Mouse (Mus musculus) limb, embryonic 14.5 days (tissue): ENCODE measurements around the gene Tek. TPM values are rescaled to one million over a fixed set of nuclear protein-coding genes. Genes with fewer than 3 reads are reported as not detected.

ENCODE experiments used
- ATAC-seq: fragments of 200-750 bp; cut with Nextera tagmentation; 2 replicates; pipeline ENCODE4 v1.8.0; 2017; ENCODE audit warnings: low read depth, moderate number of reproducible peaks, moderate TSS enrichment; ENCODE audit not compliant: low FRiP score
- DNase-seq: peaks from one replicate; pipeline ENCODE4 v3.0.0-alpha.2; 2015; ENCODE audit warnings: low spot score
- H3K27ac ChIP-seq: fragments of 300-500 bp; sonication (generic); replicated peaks from 2 replicates; pipeline ENCODE4 v1.5.1; 2014; ENCODE audit warnings: low read depth, mild to moderate bottlenecking, low read length, moderate library complexity, mixed read lengths
- H3K27me3 ChIP-seq: fragments of 300-500 bp; sonication (generic); 2 replicates; pipeline ENCODE4 v1.6.1; 2014; ENCODE audit warnings: low read length, mixed read lengths; ENCODE audit not compliant: control insufficient read depth, insufficient read depth
- H3K36me3 ChIP-seq: fragments of 300-500 bp; sonication (generic); 2 replicates; pipeline ENCODE4 v1.6.1; 2014; ENCODE audit warnings: mild to moderate bottlenecking, low read length, moderate library complexity, mixed read lengths; ENCODE audit not compliant: control insufficient read depth, insufficient read depth
- H3K4me1 ChIP-seq: fragments of 300-500 bp; sonication (generic); 2 replicates; pipeline ENCODE4 v1.6.1; 2014; ENCODE audit warnings: antibody characterized with exemption, low read length, mixed read lengths; ENCODE audit not compliant: control insufficient read depth, insufficient read depth
- H3K4me2 ChIP-seq: fragments of 300-500 bp; sonication (generic); replicated peaks from 2 replicates; pipeline ENCODE4 v1.6.1; 2014; ENCODE audit warnings: low read depth, mild to moderate bottlenecking, low read length, moderate library complexity; ENCODE audit not compliant: severe bottlenecking
- H3K4me3 ChIP-seq: fragments of 300-500 bp; sonication (generic); replicated peaks from 2 replicates; pipeline ENCODE4 v1.5.1; 2014; ENCODE audit warnings: low read length
- H3K9ac ChIP-seq: fragments of 300-500 bp; sonication (generic); 2 replicates; pipeline ENCODE4 v1.6.1; 2014; ENCODE audit warnings: mild to moderate bottlenecking, low read depth, low read length, moderate library complexity; ENCODE audit not compliant: severe bottlenecking
- H3K9me3 ChIP-seq: fragments of 300-500 bp; sonication (generic); 2 replicates; pipeline ENCODE4 v1.6.1; 2016; ENCODE audit warnings: low read length; ENCODE audit not compliant: control insufficient read depth
- POLR2A ChIP-seq: fragments of 200-500 bp; IDR thresholded peaks from 2 replicates; pipeline ENCODE4 v1.8.0; 2012; ENCODE audit warnings: inconsistent platforms, mild to moderate bottlenecking, moderate library complexity, borderline replicate concordance; ENCODE audit not compliant: insufficient read depth, insufficient read length; ENCODE audit errors: extremely low read depth
- WGBS: fragments of 180-500 bp; shearing (Covaris S2); extraction: QIAGEN DNeasy Blood & Tissue Kit; methylation state at CpG from one replicate; pipeline ENCODE4 v1.1.7; 2014; 5-methylcytosine and 5-hydroxymethylcytosine counted together
- polyA plus RNA-seq, 2 experiments: library from polyadenylated mRNA; depleted of rRNA in 1 of 2; stranded (reverse) in 1 of 2; unstranded in 1 of 2; fragments of >200 nt; fragmentation: Nextera tagmentation in 1 of 2; extraction: Ambion mirVana in 1 of 2; gene quantifications; 2 replicates each; pipeline versions ENCODE4 v1.2.1 to v1.2.3; 2012 to 2014

Gene Tek
- polyA plus RNA-seq, 2 experiments: 10.2 to 15.7 TPM

DNA sequence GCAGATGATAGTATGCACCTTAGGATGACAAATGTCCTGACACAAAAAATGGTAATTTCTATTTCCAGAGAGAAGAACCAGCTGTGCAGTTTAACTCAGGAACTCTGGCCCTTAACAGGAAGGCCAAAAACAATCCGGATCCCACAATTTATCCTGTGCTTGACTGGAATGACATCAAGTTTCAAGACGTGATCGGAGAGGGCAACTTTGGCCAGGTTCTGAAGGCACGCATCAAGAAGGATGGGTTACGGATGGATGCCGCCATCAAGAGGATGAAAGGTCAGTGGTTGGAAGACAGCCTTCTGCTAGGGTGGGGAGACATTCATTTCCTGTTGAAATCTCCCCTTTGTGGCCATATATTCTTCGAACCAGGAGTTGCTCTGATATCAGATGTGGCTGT is 114.2 kb downstream of the Tek start:
- Histone ChIP-seq H3K4me3 (no peak overlapping the region), H3K9ac (no peak overlapping the region), H3K4me2 (no peak overlapping the region), H3K27me3 (no peaks in the 10 kb centered on the region), H3K36me3 (no peaks in the 10 kb centered on the region), H3K9me3 (no peaks in the 10 kb centered on the region), H3K27ac (no peak overlapping the region), H3K4me1 (no peaks in the 10 kb centered on the region)
- DNase-seq (no peak), ATAC-seq (no peak)
- TF ChIP-seq POLR2A: no peak
- WGBS: 90% methylated on average over 7 of the region's 7 CpGs

DNA sequence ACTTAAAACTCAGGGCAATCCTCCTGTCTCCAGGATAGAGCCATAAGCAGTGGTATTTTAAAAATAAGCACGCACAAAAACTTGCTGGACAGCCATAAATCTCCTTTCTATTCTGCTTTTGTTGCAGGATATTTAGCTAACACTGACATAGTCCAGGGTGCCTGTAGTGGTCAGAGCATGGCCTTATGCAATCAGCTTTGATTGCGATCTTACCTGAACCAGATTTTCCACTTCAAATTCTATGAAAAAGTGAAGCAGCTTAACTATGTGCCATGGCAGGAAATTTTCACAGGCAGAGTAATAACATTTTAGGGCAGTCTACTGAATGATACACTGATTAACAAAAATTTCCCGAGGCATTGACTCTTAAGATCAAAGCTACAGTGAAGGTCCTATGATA is 115.2 kb downstream of the Tek start:
- Histone ChIP-seq H3K27me3 (no peaks in the 10 kb centered on the region), H3K9ac (no peak overlapping the region), H3K36me3 (no peaks in the 10 kb centered on the region), H3K4me1 (no peaks in the 10 kb centered on the region), H3K9me3 (no peaks in the 10 kb centered on the region), H3K27ac (no peak overlapping the region), H3K4me2 (no peak overlapping the region), H3K4me3 (no peak overlapping the region)
- 78% methylated on average over 3 of the region's 3 CpGs for WGBS
- no peak for TF ChIP-seq POLR2A
- DNase-seq (no peak), ATAC-seq (no peak)

DNA sequence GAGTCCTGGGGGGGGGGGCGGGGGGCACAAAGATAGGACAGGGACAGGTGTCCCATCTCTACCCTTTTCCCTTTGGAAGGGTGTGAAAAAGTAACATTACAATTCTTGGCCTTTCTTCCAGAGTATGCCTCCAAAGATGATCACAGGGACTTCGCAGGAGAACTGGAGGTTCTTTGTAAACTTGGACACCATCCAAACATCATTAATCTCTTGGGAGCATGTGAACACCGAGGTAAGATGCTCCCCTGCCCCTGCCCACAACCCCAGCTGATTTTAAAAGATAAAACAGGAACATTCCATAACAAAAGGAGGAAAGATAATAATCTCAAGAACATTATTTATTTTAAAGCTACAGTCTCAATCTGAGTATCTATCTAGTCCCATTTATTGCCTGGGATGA is 116.1 kb downstream of the Tek start:
- Histone ChIP-seq H3K27me3 (no peaks in the 10 kb centered on the region), H3K36me3 (no peaks in the 10 kb centered on the region), H3K9ac (no peak overlapping the region), H3K27ac (no peak overlapping the region), H3K4me3 (no peak overlapping the region), H3K4me2 (no peak overlapping the region), H3K9me3 (no peaks in the 10 kb centered on the region), H3K4me1 (no peaks in the 10 kb centered on the region)
- WGBS: 61% methylated on average over 3 of the region's 3 CpGs
- ATAC-seq (no peak), DNase-seq (no peak)
- TF ChIP-seq POLR2A: no peak

DNA sequence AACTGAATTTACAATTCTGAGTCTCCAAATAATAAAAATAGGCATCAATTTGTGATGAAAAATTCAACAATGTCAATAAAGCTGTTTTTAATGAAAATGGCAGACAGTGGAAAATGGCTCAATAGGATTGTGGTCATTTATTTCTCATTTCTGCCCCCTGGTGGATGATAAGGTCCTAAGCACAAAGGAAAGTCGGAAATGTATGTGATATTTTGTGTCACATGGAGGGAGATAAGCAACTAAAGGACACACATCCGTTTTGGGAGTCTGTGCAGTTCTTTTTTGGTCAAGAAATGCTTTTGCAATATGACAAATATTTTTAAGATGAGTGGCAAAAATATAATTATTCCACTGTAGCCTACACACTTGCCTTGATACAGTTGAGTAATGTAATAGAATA is 161.7 kb downstream of the Tek start:
- H3K27ac ChIP-seq: no peak overlapping the region
- DNase-seq: peak; percentile 43

DNA sequence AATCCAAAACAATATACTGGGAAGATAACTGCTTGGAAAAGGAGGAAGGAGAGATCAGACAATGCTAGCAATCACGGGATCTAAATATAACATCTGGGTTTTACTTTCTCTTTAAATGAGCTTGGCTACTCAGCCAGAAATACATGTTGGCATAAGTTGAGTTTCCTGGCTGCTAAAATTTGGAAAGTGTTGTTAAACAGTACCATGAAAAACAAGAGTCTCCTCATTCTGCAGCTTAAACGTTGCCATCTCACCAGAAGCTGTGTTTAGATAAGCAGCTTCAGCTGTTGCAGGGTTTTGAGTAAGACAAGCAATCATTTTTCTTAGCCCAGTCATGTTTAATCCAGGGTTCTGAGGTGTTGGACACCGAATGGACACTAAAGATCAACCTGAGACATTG is 162.7 kb downstream of the Tek start:
- no peak for DNase-seq
- Histone ChIP-seq H3K9me3 (no peaks in the 10 kb centered on the region), H3K4me1 (no peaks in the 10 kb centered on the region), H3K27me3 (no peaks in the 10 kb centered on the region), H3K36me3 (no peaks in the 10 kb centered on the region), H3K9ac (no peak overlapping the region), H3K4me3 (no peak overlapping the region), H3K4me2 (no peak overlapping the region), H3K27ac (no peak overlapping the region)
- no peak for TF ChIP-seq POLR2A
- WGBS: 73% methylated on average over 3 of the region's 3 CpGs
- no peak for ATAC-seq

More for the DNA sequence above, 161.7 kb downstream of the Tek start:
- ATAC-seq: no peak
- H3K4me3 ChIP-seq: no peak overlapping the region
- H3K36me3 ChIP-seq: no peaks in the 10 kb centered on the region
- H3K9ac ChIP-seq: no peak overlapping the region
- no peaks in the 10 kb centered on the region for H3K9me3 ChIP-seq
- no peak for TF ChIP-seq POLR2A
- no peak overlapping the region for H3K4me2 ChIP-seq
- no peaks in the 10 kb centered on the region for H3K27me3 ChIP-seq
- 20% methylated on average over 2 of the region's 2 CpGs for WGBS
- H3K4me1 ChIP-seq: no peaks in the 10 kb centered on the region

Other genes with a start within 250 kb of the Tek start
- gene Gm10306, start 182.7 kb upstream of the Tek start, polyA plus RNA-seq (2012; rRNA removed): not detected in 2 replicates
- 0.81 TPM in 1 of 2 replicates, not detected in the other for gene Gm10306, start 182.7 kb upstream of the Tek start, polyA plus RNA-seq (2014; fragmentation: Nextera tagmentation; extraction: Ambion mirVana)
- 11.0 and 15.4 TPM in 2 replicates for gene Caap1, start 182.5 kb upstream of the Tek start, polyA plus RNA-seq (2012; rRNA removed)
- 17.9 and 19.5 TPM in 2 replicates for gene Caap1, start 182.5 kb upstream of the Tek start, polyA plus RNA-seq (2014; fragmentation: Nextera tagmentation; extraction: Ambion mirVana)
- 39.0 and 39.3 TPM in 2 replicates for gene Plaa, start 136.0 kb upstream of the Tek start, polyA plus RNA-seq (2012; rRNA removed)
- gene Plaa, start 136.0 kb upstream of the Tek start, polyA plus RNA-seq (2014; fragmentation: Nextera tagmentation; extraction: Ambion mirVana): 57.3 and 62.9 TPM in 2 replicates
- gene Ift74, start 124.8 kb upstream of the Tek start, polyA plus RNA-seq (2012; rRNA removed): 9.4 and 20.9 TPM in 2 replicates
- 34.1 and 38.0 TPM in 2 replicates for gene Ift74, start 124.8 kb upstream of the Tek start, polyA plus RNA-seq (2014; fragmentation: Nextera tagmentation; extraction: Ambion mirVana)
- not detected in 2 replicates for gene Lrrc19, start 89.1 kb upstream of the Tek start, polyA plus RNA-seq (2012; rRNA removed)
- 0.40 and 0.72 TPM in 2 replicates for gene Lrrc19, start 89.1 kb upstream of the Tek start, polyA plus RNA-seq (2014; fragmentation: Nextera tagmentation; extraction: Ambion mirVana)
- 0.40 and 0.47 TPM in 2 replicates for gene Eqtn, start 189.6 kb downstream of the Tek start, polyA plus RNA-seq (2012; rRNA removed)
- not detected in 2 replicates for gene Eqtn, start 189.6 kb downstream of the Tek start, polyA plus RNA-seq (2014; fragmentation: Nextera tagmentation; extraction: Ambion mirVana)
- 21.2 and 21.4 TPM in 2 replicates for gene Mysm1, start 239.8 kb downstream of the Tek start, polyA plus RNA-seq (2012; rRNA removed)
- 25.2 and 29.4 TPM in 2 replicates for gene Mysm1, start 239.8 kb downstream of the Tek start, polyA plus RNA-seq (2014; fragmentation: Nextera tagmentation; extraction: Ambion mirVana)